Mouse (Mus musculus) cerebral cortex, adult 2 months (tissue): ENCODE measurements around the gene Pdia3.

Experiments
- WGBS: fragments of 180-500 bp; shearing (Covaris S2); methylation state at CpG from one replicate; pipeline ENCODE4 v1.1.7; 2018; 5-methylcytosine and 5-hydroxymethylcytosine counted together

The Pdia3 gene

DNA sequence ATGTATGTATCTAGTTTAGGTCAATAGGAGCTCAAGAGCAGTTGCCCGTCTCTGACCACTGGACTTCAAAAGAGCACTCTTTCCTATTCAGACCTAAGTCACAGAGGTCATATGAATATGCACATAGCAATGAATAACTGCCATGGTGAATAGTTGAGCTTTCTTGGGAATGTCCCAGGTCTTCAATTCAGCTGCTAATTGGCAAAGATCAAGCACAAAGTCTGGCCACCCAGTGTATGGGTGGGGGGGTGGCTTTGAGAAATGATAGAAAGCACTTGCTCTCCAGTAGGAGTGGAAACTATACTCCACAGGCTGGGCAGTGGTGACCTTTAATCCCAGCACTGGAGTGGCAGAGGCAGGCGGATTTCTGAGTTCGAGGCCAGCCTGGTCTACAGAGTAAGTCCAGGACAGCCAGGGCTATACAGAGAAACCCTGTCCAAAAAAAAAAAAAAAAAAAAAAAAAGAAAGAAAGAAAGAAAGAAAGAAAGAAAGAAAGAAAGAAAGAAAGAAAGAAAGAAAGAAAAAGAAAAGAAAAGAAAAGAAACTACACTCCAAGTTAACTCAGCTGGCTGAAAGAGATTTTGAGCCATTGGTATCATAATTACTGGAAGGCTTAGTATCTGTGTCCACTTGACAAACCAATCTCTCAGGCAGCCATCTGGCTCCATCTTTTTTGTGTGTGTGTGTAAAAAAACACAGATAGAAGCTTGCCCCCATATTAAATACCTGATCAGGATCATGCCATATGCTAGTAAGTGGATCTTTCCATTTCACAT, 64.1 kb downstream of the Pdia3 start:
- 84% methylated on average over 3 of the region's 3 CpGs for WGBS

DNA sequence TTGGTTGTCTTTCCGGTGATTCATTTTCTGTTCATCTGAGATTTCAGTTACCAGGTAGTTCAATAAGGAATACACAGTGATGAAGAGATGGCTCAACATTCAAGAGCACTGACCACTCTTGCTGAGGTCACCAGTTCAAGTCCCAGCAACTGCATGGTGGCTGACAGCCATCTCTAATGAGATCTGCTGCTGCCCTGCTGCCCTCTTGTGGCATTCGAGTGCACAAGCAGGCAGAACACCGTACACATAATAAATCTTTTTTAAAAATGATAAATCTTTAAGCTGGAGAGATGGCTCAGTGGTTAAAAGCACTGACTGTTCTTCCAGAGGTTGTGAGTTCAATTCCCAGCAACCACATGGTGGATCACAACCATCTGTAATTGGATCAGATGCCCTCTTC, 66.9 kb downstream of the Pdia3 start:
- 57% methylated on average over 3 of the region's 3 CpGs for WGBS

DNA sequence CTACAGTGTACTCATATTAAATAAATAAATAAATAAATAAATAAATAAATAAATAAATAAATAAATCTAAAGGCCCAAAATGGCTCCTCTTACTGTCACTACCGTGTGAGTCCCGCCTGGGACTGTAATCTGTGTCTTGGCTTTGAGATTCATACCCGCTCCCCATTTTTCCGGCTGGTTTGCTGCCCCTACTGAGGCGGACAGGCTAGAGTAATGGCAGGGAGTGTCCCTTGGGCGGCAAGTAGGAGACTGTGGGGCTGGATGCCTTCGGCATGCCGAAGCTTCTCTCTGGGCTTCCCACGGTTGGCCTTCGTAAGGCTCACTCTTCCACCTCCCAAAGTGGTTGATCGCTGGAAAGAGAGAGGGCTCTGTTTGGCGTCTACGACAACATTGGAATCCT, 67.3 kb downstream of the Pdia3 start:
- 89% methylated on average over 13 of the region's 13 CpGs for WGBS

GRCm38 (mm10) chr2:121483576-121483975, 70.0 kb downstream of the Pdia3 start:
- 65% methylated on average over 8 of the region's 8 CpGs for WGBS

- 87% methylated on average over 2 of the region's 2 CpGs for WGBS
These were observed 70.8 kb downstream of the Pdia3 start for GRCm38 (mm10) chr2:121484403-121484802.
